Mouse (Mus musculus): ENCODE data around the gene Kat5. TPM values are rescaled to one million over a fixed set of nuclear protein-coding genes. Genes with fewer than 3 reads are reported as not detected.

Kat5 gene
- polyA plus RNA-seq, 1 experiment: 139 TPM

DNA sequence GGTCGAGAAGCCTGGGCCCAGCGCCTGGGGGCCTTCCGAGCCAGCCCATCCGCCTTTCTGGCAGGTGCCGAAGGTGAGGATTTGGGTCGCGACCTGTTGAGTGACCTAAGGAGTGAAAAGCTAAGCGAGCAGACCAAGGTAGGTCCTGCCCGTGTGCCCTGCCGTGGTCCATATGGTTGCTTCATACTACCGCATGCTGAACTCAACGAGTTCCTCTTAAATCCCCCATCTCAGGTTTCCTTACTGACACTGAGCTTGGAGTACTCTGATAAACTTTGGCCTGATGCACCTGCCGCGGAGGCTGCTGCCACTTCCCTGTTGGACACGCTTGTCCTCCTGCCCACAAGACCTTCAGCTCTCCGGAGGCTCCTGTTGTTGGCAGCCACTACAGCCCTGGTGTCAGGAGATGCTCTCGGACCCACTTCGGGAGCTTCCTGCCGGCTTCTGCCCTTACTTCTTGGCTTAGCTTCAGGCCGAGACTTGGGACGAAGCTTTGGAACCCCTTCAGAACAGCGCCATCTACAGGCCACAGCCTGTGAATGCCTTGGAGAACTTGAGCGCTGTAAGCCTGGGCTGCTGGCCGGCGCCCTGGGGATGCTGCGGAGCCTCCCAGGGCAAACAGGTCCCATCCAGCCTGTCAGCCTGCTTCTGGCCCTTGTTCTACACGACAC, 41.4 kb downstream of the Kat5 start:
- TF ChIP-seq POLR2A (IDR thresholded peaks at IDR 0.05; ENCODE audit: borderline replicate concordance, insufficient read depth, low read length): no peak
- TF ChIP-seq CTCF (IDR thresholded peaks at IDR 0.05; ENCODE audit: borderline replicate concordance, insufficient read depth, low read depth, low read length): peak; percentile 82
- under 1% methylated on average over 27 of the region's 27 CpGs for WGBS
- Histone ChIP-seq H3K4me1 (ENCODE audit: control insufficient read depth, insufficient read depth, low read length) (peaks cover 8% of the 10 kb centered on the region), H3K4me3 (replicated peaks; ENCODE audit: insufficient read depth, low read depth, low read length) (peak overlapping the region; percentile 69), H3K27ac (ENCODE audit: insufficient read depth, low read length) (no peak overlapping the region), H3K27me3 (ENCODE audit: control insufficient read depth, insufficient read depth, low read length) (no peaks in the 10 kb centered on the region)
- DNase-seq: peak; percentile 86 to 88

DNA sequence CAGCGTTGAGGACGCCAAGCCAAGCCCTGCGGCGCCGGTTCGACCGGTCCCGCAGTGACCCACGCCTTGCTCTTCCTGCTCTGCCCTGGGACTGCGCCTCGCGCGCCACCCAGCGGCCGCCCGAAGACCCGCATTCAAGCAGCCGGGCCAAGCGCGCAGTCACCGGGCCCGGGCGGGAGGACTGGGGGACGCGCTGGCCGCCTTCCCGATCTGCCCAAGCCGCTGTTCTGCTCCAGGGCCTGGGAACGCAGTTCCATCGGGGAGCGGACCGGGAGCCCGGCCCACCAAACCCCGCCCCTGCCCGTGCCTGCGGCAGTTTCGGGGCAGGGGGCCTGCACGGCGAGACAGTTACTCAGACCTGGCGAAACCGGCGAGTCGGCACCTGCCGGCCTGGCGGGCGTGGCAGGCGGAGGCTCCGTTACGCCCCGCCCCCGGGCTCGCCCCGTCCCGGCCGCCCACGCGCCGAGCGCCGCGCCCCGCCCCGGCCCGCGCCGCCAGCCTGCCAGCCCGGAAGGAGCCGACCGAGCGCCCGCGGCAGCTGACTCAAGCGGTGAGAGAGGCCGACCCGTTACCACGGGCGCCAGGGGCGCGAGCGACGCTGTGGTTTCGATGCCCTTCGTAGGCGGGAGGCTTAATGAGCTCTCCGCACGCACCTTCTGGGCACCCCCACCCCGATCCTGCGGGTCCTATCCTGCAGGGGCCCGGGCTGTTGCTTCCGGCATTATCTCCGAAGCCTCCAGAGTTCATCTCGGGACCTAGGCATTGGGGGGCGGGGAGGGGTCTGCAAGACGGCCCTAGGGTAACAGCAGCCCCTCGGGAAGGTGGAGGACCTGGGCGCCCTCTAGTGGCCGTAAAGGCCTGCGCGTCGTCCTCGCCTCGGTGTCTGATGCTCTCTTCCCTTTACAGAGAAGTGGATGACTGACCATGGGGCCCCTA, 42.2 kb downstream of the Kat5 start, which contains the start of gene Ap5b1:
Gene Ap5b1 (plus strand): TSS at position 492 of the 936 bp plus-strand sequence.
- Histone ChIP-seq H3K4me1 (ENCODE audit: control insufficient read depth, insufficient read depth, low read length) (peaks cover 8% of the 10 kb centered on the region), H3K4me3 (replicated peaks; ENCODE audit: insufficient read depth, low read depth, low read length) (peak within 1 kb of the TSS; percentile 73)

DNA sequence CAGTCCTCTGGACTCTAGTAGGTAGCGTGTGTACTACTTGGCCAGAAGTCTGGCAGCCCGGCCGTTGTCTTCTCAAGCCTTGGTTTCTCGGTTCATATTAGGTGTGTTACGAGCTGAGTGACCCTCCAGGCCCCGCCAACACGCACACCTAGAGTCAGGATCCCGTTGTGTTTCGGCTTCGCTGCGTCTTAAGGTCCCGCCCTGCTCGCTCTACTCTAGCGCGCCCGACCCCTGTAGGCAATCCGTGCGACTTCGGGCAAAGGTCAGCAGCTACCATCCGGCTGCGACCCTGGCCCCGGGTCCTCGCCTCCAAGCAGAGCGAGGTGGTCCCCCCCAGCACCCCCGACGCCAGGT, 42.9 kb downstream of the Kat5 start:
- TF ChIP-seq CTCF (IDR thresholded peaks at IDR 0.05; ENCODE audit: borderline replicate concordance, insufficient read depth, low read depth, low read length) (no peak), POLR2A (IDR thresholded peaks at IDR 0.05; ENCODE audit: borderline replicate concordance, insufficient read depth, low read length) (no peak)
- Histone ChIP-seq H3K27me3 (ENCODE audit: control insufficient read depth, insufficient read depth, low read length) (no peaks in the 10 kb centered on the region), H3K27ac (ENCODE audit: insufficient read depth, low read length) (peak overlapping the region; percentile 93), H3K4me1 (ENCODE audit: control insufficient read depth, insufficient read depth, low read length) (peaks cover 8% of the 10 kb centered on the region), H3K4me3 (replicated peaks; ENCODE audit: insufficient read depth, low read depth, low read length) (peak overlapping the region; percentile 73)
- WGBS: under 1% methylated on average over 26 of the region's 26 CpGs
- no peak for DNase-seq

More for the DNA sequence above, 42.2 kb downstream of the Kat5 start, which contains the start of gene Ap5b1:
- peak; percentile 93 to 96 for DNase-seq
- peak within 1 kb of the TSS; percentile 93 for H3K27ac ChIP-seq (ENCODE audit: insufficient read depth, low read length)
- no peaks in the 10 kb centered on the region for H3K27me3 ChIP-seq (ENCODE audit: control insufficient read depth, insufficient read depth, low read length)
- peak; percentile 80 for TF ChIP-seq CTCF (IDR thresholded peaks at IDR 0.05; ENCODE audit: borderline replicate concordance, insufficient read depth, low read depth, low read length)
- peak; percentile 60 for TF ChIP-seq POLR2A (IDR thresholded peaks at IDR 0.05; ENCODE audit: borderline replicate concordance, insufficient read depth, low read length)
- under 1% methylated on average over 102 of the region's 102 CpGs for WGBS

DNA sequence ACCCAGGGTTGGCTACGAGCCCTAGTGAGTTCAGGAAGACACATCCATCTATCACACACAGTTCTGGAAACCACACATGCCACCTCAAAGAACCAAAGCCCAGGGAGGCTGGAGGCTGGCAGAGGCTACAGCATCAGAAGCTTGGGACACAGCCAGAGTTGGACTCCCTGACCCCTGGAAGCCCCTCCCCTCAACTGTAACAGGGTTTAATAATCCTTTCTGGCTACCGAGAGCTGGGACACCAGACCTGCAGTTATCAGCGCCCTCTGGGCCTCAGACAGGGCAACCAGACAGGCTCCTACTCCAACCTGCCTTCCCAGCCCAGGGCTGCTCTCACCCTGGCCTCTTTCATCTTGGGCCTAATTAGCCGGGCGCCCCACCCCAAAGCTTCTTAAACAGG, 43.7 kb downstream of the Kat5 start:
- peak in 1 of 2 experiments; percentile 18 for DNase-seq
- Histone ChIP-seq H3K27ac (ENCODE audit: insufficient read depth, low read length) (no peak overlapping the region), H3K4me1 (ENCODE audit: control insufficient read depth, insufficient read depth, low read length) (peaks cover 8% of the 10 kb centered on the region), H3K27me3 (ENCODE audit: control insufficient read depth, insufficient read depth, low read length) (no peaks in the 10 kb centered on the region), H3K4me3 (replicated peaks; ENCODE audit: insufficient read depth, low read depth, low read length) (no peak overlapping the region)
- WGBS: 82% methylated on average over 5 of the region's 5 CpGs
- TF ChIP-seq CTCF (IDR thresholded peaks at IDR 0.05; ENCODE audit: borderline replicate concordance, insufficient read depth, low read depth, low read length): no peak
- no peak for TF ChIP-seq POLR2A (IDR thresholded peaks at IDR 0.05; ENCODE audit: borderline replicate concordance, insufficient read depth, low read length)

GRCm38 (mm10) chr19:5562776-5563175, 47.3 kb downstream of the Kat5 start:
- no peak overlapping the region for H3K4me3 ChIP-seq (replicated peaks; ENCODE audit: insufficient read depth, low read depth, low read length)
- no peak for TF ChIP-seq CTCF (IDR thresholded peaks at IDR 0.05; ENCODE audit: borderline replicate concordance, insufficient read depth, low read depth, low read length)
- TF ChIP-seq POLR2A (IDR thresholded peaks at IDR 0.05; ENCODE audit: borderline replicate concordance, insufficient read depth, low read length): no peak
- peaks cover 4% of the 10 kb centered on the region; the same call in 1 of the 2 replicates for H3K4me1 ChIP-seq (ENCODE audit: control insufficient read depth, insufficient read depth, low read length)
- peaks cover 7% of the 10 kb centered on the region; the same call in 1 of the 2 replicates for H3K27me3 ChIP-seq (ENCODE audit: control insufficient read depth, insufficient read depth, low read length)
- 92% methylated on average over 10 of the region's 10 CpGs for WGBS
- H3K27ac ChIP-seq (ENCODE audit: insufficient read depth, low read length): no peak overlapping the region
- DNase-seq: no peak

DNA sequence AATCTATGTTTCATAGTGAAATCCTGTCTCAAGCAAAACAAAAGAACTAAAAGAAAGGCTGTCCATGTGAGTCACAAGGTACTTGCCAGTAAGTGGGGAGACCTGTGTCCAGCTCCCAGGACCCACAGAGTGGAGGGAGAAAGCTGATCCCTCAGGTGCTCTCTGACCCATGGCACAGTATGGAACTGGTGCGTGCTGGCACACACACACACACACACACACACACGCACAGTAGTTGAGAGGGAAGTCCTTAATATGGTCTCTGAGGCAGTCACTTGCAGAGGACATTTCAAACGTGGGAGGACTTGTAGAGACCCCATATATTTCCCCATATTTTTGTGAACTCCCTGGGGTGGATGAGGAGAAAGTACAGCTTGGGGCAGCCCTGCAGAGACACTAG, 48.2 kb downstream of the Kat5 start:
- WGBS: 68% methylated on average over 3 of the region's 3 CpGs
- Histone ChIP-seq H3K27ac (ENCODE audit: insufficient read depth, low read length) (no peak overlapping the region), H3K4me3 (replicated peaks; ENCODE audit: insufficient read depth, low read depth, low read length) (no peak overlapping the region), H3K4me1 (ENCODE audit: control insufficient read depth, insufficient read depth, low read length) (peaks cover 4% of the 10 kb centered on the region; the same call in 1 of the 2 replicates), H3K27me3 (ENCODE audit: control insufficient read depth, insufficient read depth, low read length) (peaks cover 7% of the 10 kb centered on the region; the same call in 1 of the 2 replicates)
- DNase-seq: no peak
- TF ChIP-seq POLR2A (IDR thresholded peaks at IDR 0.05; ENCODE audit: borderline replicate concordance, insufficient read depth, low read length): no peak
- no peak for TF ChIP-seq CTCF (IDR thresholded peaks at IDR 0.05; ENCODE audit: borderline replicate concordance, insufficient read depth, low read depth, low read length)

DNA sequence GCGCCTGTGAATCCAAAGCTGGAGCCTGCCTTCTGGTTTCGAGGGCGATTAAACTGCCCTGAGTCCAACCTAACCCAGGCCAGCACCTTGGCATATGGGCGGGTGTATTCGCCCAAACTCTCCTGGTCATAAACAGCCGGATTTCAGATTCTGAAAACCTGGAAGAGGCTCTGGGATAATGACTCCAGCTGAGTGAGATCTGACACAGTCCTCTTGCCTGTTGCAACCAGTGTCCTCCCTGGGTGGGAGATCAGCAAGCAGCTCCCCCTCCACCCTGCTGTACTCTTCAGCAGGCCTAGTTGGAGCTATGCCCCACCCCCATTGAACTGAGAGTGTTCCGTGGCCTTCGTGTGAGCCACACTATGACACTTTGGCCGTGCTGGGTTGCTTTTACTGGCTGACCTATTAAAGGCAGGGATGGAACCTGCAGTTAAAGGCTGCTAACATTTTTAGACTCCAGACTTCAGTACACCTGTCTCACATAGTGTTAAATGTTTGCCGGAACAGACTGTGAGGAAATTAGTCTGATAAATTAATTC, 48.7 kb downstream of the Kat5 start:
- TF ChIP-seq CTCF (IDR thresholded peaks at IDR 0.05; ENCODE audit: borderline replicate concordance, insufficient read depth, low read depth, low read length) (no peak), POLR2A (IDR thresholded peaks at IDR 0.05; ENCODE audit: borderline replicate concordance, insufficient read depth, low read length) (no peak)
- Histone ChIP-seq H3K4me1 (ENCODE audit: control insufficient read depth, insufficient read depth, low read length) (0 out of 2 replicates have a peak, but pooled peaks cover 4% of the 10 kb centered on the region), H3K27ac (ENCODE audit: insufficient read depth, low read length) (no peak overlapping the region), H3K4me3 (replicated peaks; ENCODE audit: insufficient read depth, low read depth, low read length) (no peak overlapping the region), H3K27me3 (ENCODE audit: control insufficient read depth, insufficient read depth, low read length) (peaks cover 7% of the 10 kb centered on the region; the same call in 1 of the 2 replicates)
- WGBS: 31% methylated on average over 10 of the region's 10 CpGs
- DNase-seq: no peak
